19 mouse cellular contexts compared by ENCODE assay signal in the genomic region with DNA sequence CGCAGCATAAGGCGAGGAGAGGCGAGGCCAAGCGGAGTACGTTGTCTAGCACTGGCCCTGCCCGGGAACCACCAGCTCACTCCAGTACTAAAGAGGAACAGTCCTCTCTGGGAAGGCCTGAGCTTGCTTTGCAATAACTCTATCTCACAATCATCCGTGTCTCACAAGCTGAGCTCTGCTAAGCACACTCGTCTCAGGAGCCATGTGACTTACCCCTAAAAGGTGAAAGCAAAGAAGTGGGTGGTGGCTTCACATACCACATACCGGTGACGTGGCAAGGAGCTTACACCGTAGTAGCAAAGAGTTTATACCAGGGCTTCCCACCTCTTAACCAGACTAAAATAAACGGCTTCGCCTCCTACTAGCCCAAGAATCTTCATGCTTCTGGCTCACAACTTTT. TPM values are rescaled to one million over a fixed set of nuclear protein-coding genes. Genes with fewer than 3 reads are reported as not detected.
A peak's percentile ranks its signal among the peaks of the same experiment; 100 is the strongest.
DNase-seq lines count a peak whose midpoint lies in the region; ATAC-seq and TF ChIP-seq lines count a peak whose summit lies in the region.
"Had no signal": no experiment of that assay in that cellular context is flagged by ENCODE, and none has a peak within 500 bp of the region (broad histone marks: within the 10 kb centered on the region; RNA-seq: fewer than 3 reads in every experiment).

No protein-coding gene starts in this region.

- TF ChIP-seq CTCF in lung, postnatal 0 days (IDR thresholded peaks at IDR 0.05), result no peak
- TF ChIP-seq CTCF in olfactory bulb, adult 2 months (IDR thresholded peaks at IDR 0.05; ENCODE audit: insufficient read depth, low read depth, low read length), result no peak
- no peak for TF ChIP-seq CTCF in forebrain, postnatal 0 days (IDR thresholded peaks at IDR 0.05; ENCODE audit: low read depth)

- no peak for TF ChIP-seq POLR2A in olfactory bulb, adult 2 months (IDR thresholded peaks at IDR 0.05; ENCODE audit: insufficient read depth, low read depth, low read length)

- H3K4me1 ChIP-seq in lung, postnatal 0 days (ENCODE audit: insufficient read depth, low read depth, low read length), result no peaks in the 10 kb centered on the region; the same call in 1 of the 2 replicates
- H3K4me1 ChIP-seq in olfactory bulb, adult 2 months (ENCODE audit: control insufficient read depth, insufficient read depth, low read length), result peaks cover 49% of the 10 kb centered on the region
- H3K4me1 ChIP-seq in forebrain, postnatal 0 days (ENCODE audit: insufficient read depth), result no peaks in the 10 kb centered on the region
- H3K4me1 ChIP-seq: forebrain, embryonic 12.5 days; midbrain, embryonic 15.5 days had no signal

- no peaks in the 10 kb centered on the region for H3K27me3 ChIP-seq in lung, postnatal 0 days (replicated peaks; ENCODE audit: insufficient read depth, low read length)
- no peaks in the 10 kb centered on the region for H3K27me3 ChIP-seq in forebrain, postnatal 0 days (ENCODE audit: insufficient read depth, low read length)
- H3K27me3 ChIP-seq: forebrain, embryonic 12.5 days; midbrain, embryonic 15.5 days; neural tube, embryonic 13.5 days had no signal

- H3K9me3 ChIP-seq in lung, postnatal 0 days (ENCODE audit: low read length), result no peaks in the 10 kb centered on the region
- H3K9me3 ChIP-seq in forebrain, postnatal 0 days (ENCODE audit: low read length), result no peaks in the 10 kb centered on the region
- H3K9me3 ChIP-seq: forebrain, embryonic 12.5 days; midbrain, embryonic 15.5 days; neural tube, embryonic 13.5 days had no signal

- peak; percentile 66 for DNase-seq in lung, postnatal 0 days (ENCODE audit: low spot score)
- no peak for DNase-seq in lung, adult 18-20 months
- peak; percentile 79 for DNase-seq in T-cell, adult 2 months (ENCODE audit: low spot score)
- DNase-seq in forebrain, postnatal 0 days, result no peak
- no peak for DNase-seq in gastrocnemius, postnatal 10 days
- DNase-seq: adrenal gland, postnatal 10 days; cerebellum, postnatal 25 days; gastrocnemius, postnatal 14 days; lung, postnatal 4 days; retina, postnatal 1 day had no signal

- H3K9ac ChIP-seq in lung, postnatal 0 days (replicated peaks; ENCODE audit: low read depth), result no peak overlapping the region
- H3K9ac ChIP-seq in forebrain, postnatal 0 days, result no peak overlapping the region
- H3K9ac ChIP-seq: forebrain, embryonic 12.5 days; midbrain, embryonic 15.5 days; neural tube, embryonic 13.5 days had no signal

- WGBS in lung, postnatal 0 days, result 63% methylated on average over 13 of the region's 13 CpGs
- 63% methylated on average over 13 of the region's 13 CpGs for WGBS in olfactory bulb, adult 2 months
- 92% methylated on average over 13 of the region's 13 CpGs for WGBS in forebrain, postnatal 0 days

- H3K36me3 ChIP-seq in lung, postnatal 0 days (ENCODE audit: insufficient read depth, low read length), result no peaks in the 10 kb centered on the region
- H3K36me3 ChIP-seq in forebrain, postnatal 0 days (ENCODE audit: insufficient read depth), result no peaks in the 10 kb centered on the region
- H3K36me3 ChIP-seq: forebrain, embryonic 12.5 days; midbrain, embryonic 15.5 days; neural tube, embryonic 13.5 days had no signal

- H3K27ac ChIP-seq in lung, postnatal 0 days (ENCODE audit: low read length), result no peak overlapping the region
- 0 out of 2 replicates have a peak overlapping the region, but pooled peaks have one; percentile 12 for H3K27ac ChIP-seq in olfactory bulb, adult 2 months (ENCODE audit: insufficient read depth, low read depth, low read length)
- H3K27ac ChIP-seq in forebrain, postnatal 0 days (ENCODE audit: low read depth, low read length), result no peak overlapping the region
- H3K27ac ChIP-seq: forebrain, embryonic 12.5 days; midbrain, embryonic 15.5 days; neural tube, embryonic 13.5 days had no signal

- no peak overlapping the region for H3K4me2 ChIP-seq in lung, postnatal 0 days (replicated peaks; ENCODE audit: low read depth, low read length)
- no peak overlapping the region for H3K4me2 ChIP-seq in forebrain, postnatal 0 days (ENCODE audit: low read depth)
- H3K4me2 ChIP-seq: forebrain, embryonic 12.5 days; liver, embryonic 11.5 days; midbrain, embryonic 15.5 days; neural tube, embryonic 13.5 days had no signal

- H3K4me3 ChIP-seq in lung, postnatal 0 days (ENCODE audit: low read depth, low read length), result no peak overlapping the region
- H3K4me3 ChIP-seq in olfactory bulb, adult 2 months (ENCODE audit: insufficient read depth, low read depth, low read length), result no peak overlapping the region
- H3K4me3 ChIP-seq in forebrain, postnatal 0 days (ENCODE audit: low read depth, low read length), result no peak overlapping the region
- H3K4me3 ChIP-seq: forebrain, embryonic 12.5 days; midbrain, embryonic 15.5 days; neural tube, embryonic 13.5 days had no signal

- ATAC-seq in lung, postnatal 0 days, result peak; percentile 71
- ATAC-seq in hematopoietic stem cell, adult 5-6 weeks (replicated peaks in 1 of 2; ENCODE audit: insufficient read depth in 1 of 2, low FRiP score in 2 of 2, low TSS enrichment in 1 of 2, low read depth in 1 of 2, poor library complexity in 2 of 2, severe bottlenecking in 2 of 2), result peak; percentile 30 to 46; a peak in 3 of 4 replicates
- ATAC-seq in forebrain, postnatal 0 days, result no peak
- ATAC-seq: midbrain, embryonic 15.5 days had no signal

- no peak for TF ChIP-seq EP300 in lung, postnatal 0 days (IDR thresholded peaks at IDR 0.05)

RNA-seq across cellular contexts. Expression of a gene that starts 17.1 kb away (rescaled TPM):
- 28.5 and 28.6 TPM in 2 replicates for polyA plus RNA-seq in lung, postnatal 0 days (2015; fragmentation: Nextera tagmentation; extraction: Ambion mirVana)
- total RNA-seq in hematopoietic stem cell, adult 5-6 weeks (2017), result 104 and 131 TPM in 2 replicates
- not detected in 2 replicates for polyA plus RNA-seq in olfactory bulb, adult 2 months (2012; ENCODE audit: insufficient read depth, insufficient read length, low replicate concordance, missing spikeins)
- total RNA-seq in forebrain, postnatal 0 days (2014; rRNA removed), result 49.7 and 51.3 TPM in 2 replicates
- 16.6 and 24.3 TPM in 2 replicates for polyA plus RNA-seq in forebrain, postnatal 0 days (2015; fragmentation: Nextera tagmentation; extraction: Ambion mirVana)
- total RNA-seq in gastrocnemius, postnatal 10 days (2021), result 10 to 100 TPM; 20.4 to 34.0 TPM

RNA-seq across cellular contexts. Expression of a gene that starts 45.4 kb away (rescaled TPM):
- polyA plus RNA-seq in lung, postnatal 0 days (2015; fragmentation: Nextera tagmentation; extraction: Ambion mirVana), result 0.81 and 1.1 TPM in 2 replicates
- not detected in 2 replicates for total RNA-seq in hematopoietic stem cell, adult 5-6 weeks (2017)
- not detected in 2 replicates for polyA plus RNA-seq in olfactory bulb, adult 2 months (2012; ENCODE audit: insufficient read depth, insufficient read length, low replicate concordance, missing spikeins)
- total RNA-seq in forebrain, postnatal 0 days (2014; rRNA removed), result 0.77 and 1.6 TPM in 2 replicates
- polyA plus RNA-seq in forebrain, postnatal 0 days (2015; fragmentation: Nextera tagmentation; extraction: Ambion mirVana), result 0.73 and 1.7 TPM in 2 replicates
- not detected for total RNA-seq in gastrocnemius, postnatal 10 days (2021)
- total RNA-seq: gastrocnemius, postnatal 14 days; heart, postnatal 25 days had no signal
- polyA plus RNA-seq: intestine, embryonic 14.5 days; kidney, embryonic 16.5 days; liver, embryonic 11.5 days had no signal

Comparison
In these comparisons a context has a peak if more than half of its experiments do, and no peak if none do; other contexts are left out.
1. DNase-seq: peak in lung, postnatal 0 days (single experiment) and T-cell, adult 2 months (single experiment); none in lung, adult 18-20 months (0 of 2), forebrain, postnatal 0 days (single experiment) and gastrocnemius, postnatal 10 days (single experiment).